Mouse (Mus musculus) megakaryocyte, embryonic 14.5 days (primary cell): Measurements from ENCODE around the gene Haspin. TPM values are rescaled to one million over a fixed set of nuclear protein-coding genes. Genes with fewer than 3 reads are reported as not detected.

Experiments
- H3K27me3 ChIP-seq: replicated peaks from 2 replicates; pipeline ENCODE3; 2012; ENCODE audit warnings: inconsistent platforms
- H3K36me3 ChIP-seq: replicated peaks from 2 replicates; pipeline ENCODE3; 2012; ENCODE audit warnings: low read length, inconsistent platforms, mixed read lengths
- H3K4me1 ChIP-seq: 2 replicates; pipeline ENCODE4 v1.6.1; 2012; ENCODE audit warnings: inconsistent platforms
- H3K4me3 ChIP-seq: replicated peaks from 2 replicates; pipeline ENCODE3; 2012; ENCODE audit warnings: moderate library complexity, mild to moderate bottlenecking, inconsistent platforms
- H3K9me3 ChIP-seq: 2 replicates; pipeline ENCODE4 v1.6.1; 2012; ENCODE audit warnings: inconsistent platforms
- FLI1 ChIP-seq: IDR thresholded peaks from 2 replicates; pipeline ENCODE4 v1.6.1; 2012; ENCODE audit warnings: low read length, inconsistent platforms, mixed read lengths
- GATA1 ChIP-seq: IDR thresholded peaks from 3 replicates; pipeline ENCODE4 v1.6.1; 2012; ENCODE audit warnings: mixed read lengths, low read length, inconsistent platforms, borderline replicate concordance
- polyA plus RNA-seq: library from polyadenylated mRNA; stranded (reverse); fragments of >175 nt; gene quantifications from 2 replicates; pipeline ENCODE4 v1.2.3, GENCODE M21; 2012; ENCODE audit warnings: low replicate concordance; ENCODE audit not compliant: insufficient read depth

Gene Haspin
- polyA plus RNA-seq, 1 experiment = 4.4 TPM

DNA sequence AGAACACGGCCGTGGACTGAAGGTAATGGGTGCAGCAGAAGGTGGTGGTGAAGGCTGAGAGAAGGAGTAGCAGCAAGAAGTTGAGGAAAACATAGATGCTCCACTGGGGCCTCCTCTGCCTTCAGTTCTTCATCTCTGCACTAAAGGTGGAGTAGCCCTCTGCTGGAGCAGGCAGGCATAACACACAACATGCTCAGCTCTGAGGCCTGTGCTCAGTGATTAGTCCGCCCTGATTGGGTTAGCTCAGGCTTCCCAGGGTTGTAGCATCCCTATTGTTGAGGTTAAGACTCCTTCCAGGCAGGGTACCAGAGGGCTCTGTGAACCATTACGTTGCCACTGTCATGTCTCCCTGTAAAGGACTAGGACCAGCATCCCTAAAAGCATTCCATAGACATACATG is 31.1 kb upstream of the Haspin start:
- TF ChIP-seq FLI1 = no peak
- no peak for TF ChIP-seq GATA1
- peaks cover 73% of the 10 kb centered on the region for H3K4me1 ChIP-seq
- peaks cover 2% of the 10 kb centered on the region for H3K27me3 ChIP-seq
- peaks cover 52% of the 10 kb centered on the region for H3K36me3 ChIP-seq
- no peak overlapping the region for H3K4me3 ChIP-seq
- H3K9me3 ChIP-seq = no peaks in the 10 kb centered on the region

GRCm38 (mm10) chr11:73168576-73168975 is 30.5 kb upstream of the Haspin start:
- H3K27me3 ChIP-seq = peaks cover 2% of the 10 kb centered on the region
- H3K9me3 ChIP-seq = no peaks in the 10 kb centered on the region
- H3K36me3 ChIP-seq = peaks cover 45% of the 10 kb centered on the region
- peaks cover 73% of the 10 kb centered on the region for H3K4me1 ChIP-seq
- H3K4me3 ChIP-seq = no peak overlapping the region
- no peak for TF ChIP-seq GATA1
- no peak for TF ChIP-seq FLI1

- Histone ChIP-seq H3K4me1 (peaks cover 73% of the 10 kb centered on the region), H3K9me3 (no peaks in the 10 kb centered on the region), H3K4me3 (no peak overlapping the region), H3K27me3 (peaks cover 2% of the 10 kb centered on the region), H3K36me3 (peaks cover 40% of the 10 kb centered on the region)
- no peak for TF ChIP-seq GATA1
- TF ChIP-seq FLI1 = no peak
Measured at GRCm38 (mm10) chr11:73168071-73168470, 30.0 kb upstream of the Haspin start.

DNA sequence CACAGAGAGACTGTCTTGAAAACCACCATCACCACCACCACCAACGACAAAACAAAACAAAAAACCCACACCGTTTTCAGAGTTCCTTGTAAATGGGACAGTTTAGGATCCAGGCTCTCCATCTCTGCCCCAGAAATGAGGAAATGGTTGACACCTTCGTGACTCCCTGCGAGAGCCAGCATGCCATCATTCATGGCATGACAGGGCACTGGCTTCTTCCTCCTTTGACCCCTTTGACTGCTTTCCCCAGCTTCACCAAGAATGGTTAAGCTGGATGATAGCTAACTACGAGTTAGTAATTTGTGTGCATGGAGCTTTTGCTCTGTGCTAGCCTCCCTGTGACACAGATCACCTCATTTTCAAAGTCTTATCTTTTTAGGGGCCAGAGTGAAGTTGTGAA is 24.2 kb upstream of the Haspin start:
- H3K9me3 ChIP-seq = no peaks in the 10 kb centered on the region
- H3K4me3 ChIP-seq = no peak overlapping the region
- H3K27me3 ChIP-seq = peaks cover 39% of the 10 kb centered on the region
- TF ChIP-seq FLI1 (no peak), GATA1 (no peak)
- H3K36me3 ChIP-seq = peaks cover 2% of the 10 kb centered on the region
- H3K4me1 ChIP-seq = peaks cover 64% of the 10 kb centered on the region

DNA sequence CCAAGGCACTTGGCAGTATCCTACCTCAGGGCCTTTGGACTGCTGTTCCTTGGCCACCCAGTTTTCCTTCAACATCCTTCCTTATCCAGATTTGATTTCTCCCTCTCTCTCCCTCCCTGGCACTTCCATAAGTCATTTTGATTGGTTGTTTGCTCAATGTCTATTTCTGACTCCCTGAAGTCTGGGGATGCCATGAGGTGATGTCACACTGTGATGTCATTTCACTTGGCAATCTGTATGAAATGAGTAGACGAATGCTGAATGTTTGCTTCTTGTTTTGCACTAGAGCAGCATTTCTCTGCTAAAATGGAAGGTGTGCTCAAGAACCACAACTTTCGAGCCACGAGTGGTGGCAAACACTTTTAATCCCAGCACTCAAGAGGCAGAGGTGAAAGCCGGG is 23.5 kb upstream of the Haspin start:
- Histone ChIP-seq H3K9me3 (no peaks in the 10 kb centered on the region), H3K27me3 (peaks cover 46% of the 10 kb centered on the region), H3K4me1 (peaks cover 57% of the 10 kb centered on the region), H3K36me3 (peaks cover 2% of the 10 kb centered on the region), H3K4me3 (peak overlapping the region; percentile 91)
- TF ChIP-seq FLI1 (no peak), GATA1 (no peak)

GRCm38 (mm10) chr11:73160811-73161200 is 22.7 kb upstream of the Haspin start:
- Histone ChIP-seq H3K36me3 (no peaks in the 10 kb centered on the region), H3K9me3 (no peaks in the 10 kb centered on the region), H3K27me3 (peaks cover 50% of the 10 kb centered on the region), H3K4me3 (peak overlapping the region; percentile 91), H3K4me1 (peaks cover 49% of the 10 kb centered on the region)
- TF ChIP-seq GATA1 (no peak), FLI1 (no peak)

GRCm38 (mm10) chr11:73159957-73160810 is 22.1 kb upstream of the Haspin start, which contains the start of gene P2rx5:
Gene P2rx5, plus strand, starts transcription at chr11:73160421.
- Histone ChIP-seq H3K4me3 (peak within 1 kb of the TSS; percentile 91), H3K4me1 (peaks cover 43% of the 10 kb centered on the region), H3K27me3 (peaks cover 56% of the 10 kb centered on the region), H3K9me3 (no peaks in the 10 kb centered on the region), H3K36me3 (no peaks in the 10 kb centered on the region)
- TF ChIP-seq FLI1 (no peak), GATA1 (no peak)

DNA sequence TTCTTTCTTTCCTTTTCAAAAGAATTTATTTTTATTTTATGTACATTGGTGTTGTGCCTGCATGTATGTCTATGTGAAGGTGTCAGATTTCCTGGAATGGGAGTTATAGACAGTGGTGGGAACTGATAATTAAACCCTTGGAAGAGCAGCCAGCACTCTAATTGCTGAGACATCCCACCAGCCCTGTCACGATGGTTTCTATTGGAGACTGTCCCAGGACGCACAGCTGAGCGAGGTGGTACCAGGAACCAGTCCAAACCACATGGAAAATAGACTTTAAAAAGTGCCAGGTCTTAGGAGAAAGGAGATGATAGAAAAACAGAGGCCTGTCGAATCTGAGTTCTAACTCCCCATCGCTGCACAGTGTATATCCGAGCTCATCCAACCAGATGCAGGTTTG is 17.0 kb upstream of the Haspin start:
- Histone ChIP-seq H3K4me3 (no peak overlapping the region), H3K27me3 (peaks cover 67% of the 10 kb centered on the region), H3K9me3 (no peaks in the 10 kb centered on the region), H3K4me1 (peaks cover 8% of the 10 kb centered on the region), H3K36me3 (no peaks in the 10 kb centered on the region)
- TF ChIP-seq GATA1 (no peak), FLI1 (no peak)

- Histone ChIP-seq H3K4me3 (no peak overlapping the region), H3K9me3 (no peaks in the 10 kb centered on the region), H3K36me3 (no peaks in the 10 kb centered on the region), H3K4me1 (peaks cover 12% of the 10 kb centered on the region), H3K27me3 (peaks cover 17% of the 10 kb centered on the region)
- no peak for TF ChIP-seq FLI1
- no peak for TF ChIP-seq GATA1
Measured at GRCm38 (mm10) chr11:73148209-73148608, 10.1 kb upstream of the Haspin start.

DNA sequence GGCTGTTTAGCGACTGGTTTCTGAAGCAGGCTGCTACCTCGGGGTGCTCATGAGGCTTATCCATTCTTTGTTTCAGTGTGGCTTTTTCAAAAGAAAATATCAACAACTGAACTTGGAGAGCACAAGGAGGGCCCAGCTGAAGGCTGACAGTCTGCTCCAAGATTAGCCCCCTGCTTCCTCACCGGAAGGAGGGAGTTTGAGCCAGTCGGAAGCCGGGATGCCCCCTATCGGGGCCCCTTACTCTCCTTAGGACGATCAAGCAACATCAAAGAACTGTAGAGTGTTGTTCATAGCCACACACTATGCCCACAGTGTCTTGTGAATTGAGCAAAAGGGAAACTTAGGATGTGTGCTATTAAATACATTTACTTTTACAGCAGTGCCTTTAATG is 8.9 kb upstream of the Haspin start:
- H3K36me3 ChIP-seq = no peaks in the 10 kb centered on the region
- peaks cover 13% of the 10 kb centered on the region for H3K27me3 ChIP-seq
- peaks cover 15% of the 10 kb centered on the region for H3K4me1 ChIP-seq
- H3K9me3 ChIP-seq = no peaks in the 10 kb centered on the region
- TF ChIP-seq FLI1 (no peak), GATA1 (no peak)
- H3K4me3 ChIP-seq = no peak overlapping the region
